Mouse (Mus musculus): ENCODE results near the gene Tmem50b. TPM values are rescaled to one million over a fixed set of nuclear protein-coding genes. Genes with fewer than 3 reads are reported as not detected.
A peak's percentile ranks its signal among the peaks of the same experiment; 100 is the strongest.

Tmem50b gene
- polyA plus RNA-seq, 1 experiment from 2014 or later: 59.8 TPM

DNA sequence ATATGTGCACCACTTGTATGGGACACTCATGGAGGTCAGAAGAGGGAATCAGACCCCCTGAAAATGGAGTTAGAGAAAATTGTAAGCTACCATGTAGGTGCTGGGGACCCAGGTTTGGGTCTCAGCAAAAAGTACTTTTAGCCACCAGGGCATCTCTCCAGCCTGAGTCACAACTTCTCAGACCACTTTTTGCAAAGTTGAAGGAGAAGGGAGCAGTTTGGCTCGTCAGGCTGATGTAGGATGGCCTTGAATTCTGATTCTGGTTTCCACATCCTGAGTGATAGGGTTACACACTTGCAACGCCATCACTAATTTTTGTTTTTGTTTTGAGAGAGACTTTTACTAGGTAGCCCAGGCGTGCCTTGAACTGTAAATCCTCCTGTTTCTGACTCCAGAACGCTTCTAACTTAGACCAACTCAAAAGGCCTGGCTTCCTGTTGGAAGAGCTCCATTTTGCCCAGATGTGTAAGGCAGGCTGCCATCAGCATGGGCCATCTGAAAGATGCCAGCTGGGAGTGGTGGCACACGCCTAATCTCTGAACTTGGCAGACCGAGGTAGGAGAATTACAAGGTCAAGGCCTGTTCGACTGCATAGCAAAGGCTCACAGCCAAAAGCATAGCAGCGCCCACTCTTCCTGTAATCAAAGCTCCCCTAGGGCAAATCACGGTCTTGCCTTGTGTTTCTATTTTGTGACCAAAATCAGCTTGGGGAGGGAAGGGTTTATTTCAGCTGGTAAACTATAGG lies 12.1 kb upstream of the Tmem50b start:
- no peak for TF ChIP-seq CTCF (IDR thresholded peaks at IDR 0.05)
- in situ Hi-C loops (cut with MboI; ENCODE audit: low pct_unique_long_range_greater_than_20kb): no loop called here
- no peaks in the 10 kb centered on the region for H3K27me3 ChIP-seq
- POLR2A ChIA-PET: no interaction called here
- no peak for DNase-seq (ENCODE audit: low read depth, low spot score)
- CTCF ChIA-PET: no interaction called here
- no peak for ATAC-seq

DNA sequence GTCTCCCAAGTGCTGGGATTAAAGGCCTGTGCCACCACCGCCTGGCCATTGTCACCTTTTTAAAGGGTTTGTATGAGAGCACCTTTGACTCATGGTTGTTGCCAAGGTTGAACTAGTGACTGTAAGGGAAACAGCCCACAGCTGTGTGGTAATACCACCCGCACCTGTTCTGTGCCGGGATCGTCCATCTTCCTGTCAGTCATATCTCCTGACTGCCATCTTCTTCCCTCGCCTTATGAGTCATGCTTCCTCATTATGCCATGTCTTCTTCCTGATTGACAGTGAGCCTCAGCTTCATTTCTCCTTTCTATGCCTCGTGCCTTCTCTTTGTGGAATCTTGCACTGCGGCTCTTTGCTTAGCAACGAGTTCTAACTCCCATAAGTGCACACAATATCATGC lies 9.4 kb upstream of the Tmem50b start:
- CTCF ChIA-PET: no interaction called here

DNA sequence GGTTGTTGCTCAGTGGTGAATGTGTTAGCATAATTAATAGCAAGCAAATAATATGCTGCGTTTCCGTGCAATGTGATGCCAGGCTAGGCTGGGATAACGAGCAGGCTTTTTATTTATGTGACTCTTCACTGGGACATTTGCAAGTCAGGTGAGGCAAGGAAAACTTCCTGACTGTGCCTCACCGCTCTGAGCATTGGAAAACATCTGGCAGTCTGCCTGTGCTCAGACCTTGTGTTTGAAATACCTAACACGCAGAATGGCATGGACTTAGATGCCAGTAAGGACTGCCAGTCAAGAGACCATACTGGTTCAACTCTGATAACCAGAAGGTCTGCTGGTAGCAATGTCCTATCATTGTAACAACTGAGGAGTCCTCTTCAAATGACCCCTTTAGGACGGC lies 7.6 kb upstream of the Tmem50b start:
- CTCF ChIA-PET: interaction anchor here (1.0 kb wide), 1 partner anchor 12 kb away, joined by 3 read pairs; no protein-coding TSS in a partner anchor
- no peak for TF ChIP-seq CTCF (IDR thresholded peaks at IDR 0.05)
- DNase-seq (ENCODE audit: low read depth, low spot score) (no peak), ATAC-seq (no peak)
- in situ Hi-C loops (cut with MboI; ENCODE audit: low pct_unique_long_range_greater_than_20kb): no loop called here
- POLR2A ChIA-PET: no interaction called here
- H3K27me3 ChIP-seq: no peaks in the 10 kb centered on the region

More for the DNA sequence above, 9.4 kb upstream of the Tmem50b start:
- POLR2A ChIA-PET: no interaction called here
- TF ChIP-seq CTCF (IDR thresholded peaks at IDR 0.05): no peak
- no peak for DNase-seq (ENCODE audit: low read depth, low spot score)
- no peak for ATAC-seq
- in situ Hi-C loops (cut with MboI; ENCODE audit: low pct_unique_long_range_greater_than_20kb): no loop called here
- no peaks in the 10 kb centered on the region for H3K27me3 ChIP-seq

DNA sequence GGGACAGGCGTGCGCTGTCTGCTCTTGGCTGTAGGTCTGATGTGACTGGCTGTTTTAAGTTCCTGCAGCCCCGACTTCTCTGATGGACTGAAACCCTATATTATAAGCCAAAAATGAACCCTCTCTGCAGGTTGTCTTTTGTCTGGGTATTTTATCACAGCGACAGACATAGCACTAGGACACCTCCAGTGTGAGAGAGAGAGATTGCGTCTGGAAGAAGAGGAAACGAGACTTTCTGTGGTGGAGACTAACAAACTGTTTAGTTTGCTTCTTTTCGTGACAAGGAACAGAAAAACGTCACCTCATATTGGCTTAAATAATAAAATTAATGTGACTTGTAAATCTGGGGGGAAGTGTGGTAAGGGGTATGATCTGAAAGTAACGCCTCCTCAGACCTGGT lies 4.1 kb upstream of the Tmem50b start:
- DNase-seq (ENCODE audit: low read depth, low spot score) (no peak), ATAC-seq (no peak)
- ChIA-PET POLR2A (no interaction called here), CTCF (no interaction called here)
- TF ChIP-seq CTCF (IDR thresholded peaks at IDR 0.05): no peak
- H3K27me3 ChIP-seq: no peaks in the 10 kb centered on the region
- in situ Hi-C loops (cut with MboI; ENCODE audit: low pct_unique_long_range_greater_than_20kb): no loop called here

DNA sequence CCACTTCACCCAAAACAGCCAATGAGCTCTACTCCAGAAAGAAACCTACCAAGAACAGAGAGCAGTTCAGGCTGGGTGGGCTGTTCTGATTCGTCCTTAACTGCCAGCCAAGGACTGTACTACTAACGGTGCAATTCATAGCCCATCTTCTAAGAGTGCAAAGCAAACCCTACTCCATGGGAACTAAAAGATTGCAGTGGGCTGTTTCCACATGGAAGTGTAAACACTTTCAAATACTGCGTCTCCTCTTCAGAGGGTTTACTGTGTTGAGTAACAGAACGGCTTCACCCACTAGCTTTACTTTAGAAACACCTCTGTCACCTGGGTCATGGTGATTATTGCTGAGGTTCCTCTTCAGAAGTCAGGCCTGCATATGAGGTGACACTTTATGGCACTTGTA lies 3.5 kb upstream of the Tmem50b start:
- CTCF ChIA-PET: no interaction called here
- no peak for DNase-seq (ENCODE audit: low read depth, low spot score)
- POLR2A ChIA-PET: no interaction called here
- no peak for ATAC-seq
- TF ChIP-seq CTCF (IDR thresholded peaks at IDR 0.05): no peak
- in situ Hi-C loops (cut with MboI; ENCODE audit: low pct_unique_long_range_greater_than_20kb): no loop called here
- H3K27me3 ChIP-seq: no peaks in the 10 kb centered on the region

DNA sequence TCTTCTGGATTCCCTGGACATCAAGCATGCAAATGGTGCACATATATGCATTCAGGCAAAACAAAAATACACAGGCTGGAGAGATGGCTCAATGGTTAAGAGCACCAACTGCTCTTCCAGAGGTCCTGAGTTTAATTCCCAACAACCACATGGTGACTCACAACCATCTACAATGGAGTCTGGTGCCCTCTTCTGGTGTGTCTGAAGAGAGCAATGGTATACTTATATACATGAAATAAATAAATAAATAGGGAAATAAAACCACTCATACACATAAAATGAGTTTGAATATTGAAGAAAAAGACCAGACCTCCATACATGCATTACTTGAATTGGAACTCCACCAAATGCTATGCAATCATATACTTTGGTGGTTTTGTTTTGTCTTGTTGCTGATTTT lies 1.6 kb upstream of the Tmem50b start:
- in situ Hi-C loops (cut with MboI; ENCODE audit: low pct_unique_long_range_greater_than_20kb): no loop called here
- ATAC-seq: no peak
- ChIA-PET POLR2A (no interaction called here), CTCF (no interaction called here)
- TF ChIP-seq CTCF (IDR thresholded peaks at IDR 0.05): no peak
- DNase-seq (ENCODE audit: low read depth, low spot score): no peak
- H3K27me3 ChIP-seq: no peaks in the 10 kb centered on the region

DNA sequence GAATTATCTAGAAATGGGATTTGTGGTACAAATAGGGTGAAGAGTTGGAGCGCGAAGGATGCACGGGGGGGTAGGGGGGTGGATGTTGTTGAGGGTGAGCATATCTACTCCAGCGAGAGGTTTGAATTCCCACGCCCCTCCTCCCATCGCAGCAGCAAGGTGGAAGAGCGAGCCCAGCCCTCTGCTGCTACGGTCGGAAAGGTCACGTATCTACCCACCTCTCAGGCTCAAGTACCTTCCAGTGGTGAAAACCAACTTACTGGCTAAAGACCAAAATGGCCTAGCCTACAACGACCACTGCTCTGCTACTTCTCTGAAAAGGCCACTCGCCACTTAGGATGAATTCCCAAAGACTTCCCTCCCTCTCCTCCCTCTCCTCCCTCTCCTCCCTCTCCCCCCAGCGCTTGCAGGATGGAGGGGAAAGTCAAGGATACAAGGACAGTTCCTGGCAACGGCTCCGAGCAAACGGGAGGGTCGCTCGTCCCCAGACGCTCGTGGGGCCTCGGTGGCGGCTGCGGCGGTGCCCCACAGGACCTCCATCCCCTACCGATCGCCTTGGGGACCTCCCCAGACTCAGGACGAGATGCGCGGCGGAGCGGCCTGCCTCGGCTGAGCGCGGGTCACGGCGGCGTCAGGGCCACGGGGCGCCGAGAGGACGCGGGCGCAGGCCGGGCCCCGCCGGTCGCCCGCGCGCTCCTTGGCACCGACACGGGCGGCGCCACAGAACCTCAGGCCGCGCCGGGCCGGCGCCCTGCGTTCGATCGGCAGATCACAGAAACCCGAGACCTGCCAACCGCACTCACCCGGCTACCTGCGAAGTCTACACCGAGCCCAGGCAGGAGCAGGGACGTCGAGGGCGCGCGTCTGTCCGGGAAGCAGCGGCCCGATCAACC lies 575 bp downstream of the Tmem50b start:
- DNase-seq (ENCODE audit: low read depth, low spot score): no peak
- no peak for TF ChIP-seq CTCF (IDR thresholded peaks at IDR 0.05)
- peak; percentile 66 for ATAC-seq
- in situ Hi-C loops (cut with MboI; ENCODE audit: low pct_unique_long_range_greater_than_20kb): no loop called here
- no peaks in the 10 kb centered on the region for H3K27me3 ChIP-seq
- ChIA-PET POLR2A (interaction anchor here (0.6 kb wide), 2 partner anchors 52 to 70 kb away, joined by 3 to 12 read pairs; no protein-coding TSS in a partner anchor), CTCF (interaction anchor here (1.0 to 1.1 kb wide), 2 partner anchors 13 to 16 kb away, joined by 3 to 4 read pairs; no protein-coding TSS in a partner anchor)

DNA sequence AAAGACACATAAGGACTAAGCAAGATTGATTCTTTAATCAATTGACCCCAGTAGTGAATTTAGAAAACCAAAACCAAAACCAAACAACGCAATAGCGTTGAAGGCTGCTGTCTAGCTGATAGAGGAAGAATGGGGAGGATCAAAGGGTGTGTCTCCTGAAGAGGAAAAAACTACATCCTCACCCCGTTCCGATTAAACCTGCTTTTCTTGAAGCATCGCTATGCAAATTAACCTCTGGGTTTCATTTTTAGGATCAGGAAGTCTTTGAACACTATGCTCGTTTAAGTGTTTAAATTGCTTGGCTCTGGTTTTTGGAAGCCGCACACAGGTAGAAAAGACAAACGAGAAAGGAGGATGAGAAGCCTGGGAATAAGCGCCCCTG lies 1.2 kb downstream of the Tmem50b start:
- in situ Hi-C loops (cut with MboI; ENCODE audit: low pct_unique_long_range_greater_than_20kb): no loop called here
- DNase-seq (ENCODE audit: low read depth, low spot score) (no peak), ATAC-seq (no peak)
- POLR2A ChIA-PET: interaction anchor here (0.6 kb wide), 1 partner anchor 69 kb away, joined by 3 read pairs; no protein-coding TSS in a partner anchor
- H3K27me3 ChIP-seq: no peaks in the 10 kb centered on the region
- TF ChIP-seq CTCF (IDR thresholded peaks at IDR 0.05): no peak
- CTCF ChIA-PET: interaction anchor here (1.0 kb wide), 1 partner anchor 12 kb away, joined by 3 read pairs; no protein-coding TSS in a partner anchor

DNA sequence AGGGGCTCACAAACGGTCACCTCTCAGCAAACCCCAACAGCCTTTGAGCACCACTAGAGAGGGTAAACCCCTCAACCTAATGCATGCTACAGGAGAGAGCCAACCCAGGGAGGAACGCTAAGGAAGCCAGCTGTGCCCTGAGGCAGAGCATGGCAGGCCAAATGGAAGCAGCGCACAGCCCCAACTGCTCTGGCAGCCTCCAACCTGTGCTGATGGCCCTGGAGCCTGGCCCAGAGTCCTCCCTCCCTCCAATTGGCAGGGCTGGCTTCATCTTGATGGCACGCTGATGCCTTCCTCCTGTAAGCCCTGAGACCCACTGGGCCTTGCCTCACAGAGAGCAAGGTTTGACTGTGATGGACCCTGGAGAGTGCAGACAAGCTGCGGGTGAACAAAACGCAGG lies 2.5 kb downstream of the Tmem50b start:
- no peak for ATAC-seq
- ChIA-PET POLR2A (no interaction called here), CTCF (no interaction called here)
- no peaks in the 10 kb centered on the region for H3K27me3 ChIP-seq
- DNase-seq (ENCODE audit: low read depth, low spot score): no peak
- TF ChIP-seq CTCF (IDR thresholded peaks at IDR 0.05): no peak
- in situ Hi-C loops (cut with MboI; ENCODE audit: low pct_unique_long_range_greater_than_20kb): no loop called here

DNA sequence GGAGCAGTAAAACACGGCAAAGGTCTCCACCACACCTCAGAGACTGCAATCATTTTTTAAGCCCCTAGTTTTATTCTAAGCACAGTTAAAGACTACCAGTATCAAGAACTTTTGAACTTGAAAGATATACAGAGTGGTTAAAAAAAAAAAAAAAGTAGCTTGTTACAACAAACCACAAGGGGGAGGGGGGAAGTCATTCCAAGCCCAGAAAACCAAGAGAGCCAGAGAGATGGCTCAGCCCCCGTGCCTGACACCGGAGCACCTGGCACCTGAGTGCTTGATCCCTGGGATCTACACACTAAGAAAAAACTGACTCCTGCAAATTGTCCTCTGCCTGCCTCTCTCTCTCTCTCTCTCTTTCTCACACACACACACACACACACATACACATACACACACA lies 4.3 kb downstream of the Tmem50b start:
- no peaks in the 10 kb centered on the region for H3K27me3 ChIP-seq
- in situ Hi-C loops (cut with MboI; ENCODE audit: low pct_unique_long_range_greater_than_20kb): no loop called here
- TF ChIP-seq CTCF (IDR thresholded peaks at IDR 0.05): no peak
- ATAC-seq (no peak), DNase-seq (ENCODE audit: low read depth, low spot score) (no peak)
- ChIA-PET CTCF (interaction anchor here (2.8 kb wide), 1 partner anchor 11 kb away, joined by 10 read pairs; no protein-coding TSS in a partner anchor), POLR2A (interaction anchor here (0.9 kb wide), 1 partner anchor 16 kb away, joined by 3 read pairs; no protein-coding TSS in a partner anchor)

DNA sequence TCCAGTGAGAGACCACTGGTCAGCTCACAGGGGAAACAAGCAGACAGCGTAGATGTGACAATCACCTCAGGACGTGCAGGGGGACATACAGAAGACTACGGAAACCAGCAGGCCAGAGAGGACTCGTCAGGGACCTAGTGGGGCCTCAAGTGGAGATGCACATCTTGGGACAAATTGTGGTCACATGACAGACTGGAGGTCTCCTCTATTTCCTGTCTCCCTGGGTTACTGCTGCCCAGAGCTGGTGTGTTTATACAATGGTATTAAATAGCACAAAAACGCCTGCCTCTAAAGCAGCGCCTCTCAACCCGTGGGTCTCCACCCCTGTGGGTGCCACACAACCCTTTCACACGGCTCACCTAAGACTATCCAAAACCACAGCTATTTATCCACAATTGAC lies 5.4 kb downstream of the Tmem50b start:
- ATAC-seq (no peak), DNase-seq (ENCODE audit: low read depth, low spot score) (no peak)
- H3K27me3 ChIP-seq: no peaks in the 10 kb centered on the region
- in situ Hi-C loops (cut with MboI; ENCODE audit: low pct_unique_long_range_greater_than_20kb): no loop called here
- ChIA-PET CTCF (interaction anchor here (2.8 kb wide), 1 partner anchor 10 kb away, joined by 10 read pairs; no protein-coding TSS in a partner anchor), POLR2A (no interaction called here)
- TF ChIP-seq CTCF (IDR thresholded peaks at IDR 0.05): no peak

All from Patski (cell line).